Mouse (Mus musculus): ENCODE results near the gene Dnmt3a.

DNA sequence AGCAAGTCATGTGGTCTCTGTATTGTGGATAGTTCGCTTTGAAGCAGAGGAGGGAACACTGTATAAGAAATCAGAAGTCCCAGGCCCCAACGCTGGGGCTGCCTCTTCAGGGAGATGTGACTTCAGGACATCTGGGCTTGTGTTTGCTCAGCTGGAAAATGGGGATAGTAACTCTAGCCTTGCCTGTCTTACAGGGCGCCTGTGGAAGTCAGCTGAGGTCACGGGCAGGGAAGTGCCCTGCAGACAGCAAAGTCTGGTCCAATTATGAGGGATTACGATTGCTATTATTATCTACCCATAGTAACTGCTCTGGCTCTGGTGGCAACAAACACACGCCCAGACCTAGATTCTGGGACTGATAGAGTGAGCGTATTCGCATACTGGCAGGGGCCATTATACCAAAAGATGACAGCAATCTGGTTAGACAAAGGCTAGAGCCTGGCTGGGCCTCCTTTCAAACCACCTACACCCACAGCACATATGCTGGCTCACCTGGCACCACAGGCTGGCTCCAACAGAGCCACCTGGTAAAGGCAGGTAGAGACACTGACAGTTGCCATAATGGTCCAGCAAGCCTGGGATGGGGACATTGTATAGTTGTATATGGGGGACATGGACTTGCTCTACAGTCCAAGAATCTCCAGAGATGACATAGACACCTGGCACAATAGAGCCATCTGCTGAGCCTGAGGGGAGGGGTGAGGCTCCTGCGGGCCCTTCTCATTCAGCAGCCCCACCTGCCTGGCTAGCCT, 31.4 kb downstream of the Dnmt3a start:
- no peak for TF ChIP-seq EP300 (IDR thresholded peaks at IDR 0.05)
- TF ChIP-seq CTCF (IDR thresholded peaks at IDR 0.05): no peak

All from lung, postnatal 0 days (tissue).